Mouse (Mus musculus) forebrain, embryonic 10.5 days (tissue): ENCODE data around the gene Acad12. TPM values are rescaled to one million over a fixed set of nuclear protein-coding genes. Genes with fewer than 3 reads are reported as not detected.
"Not testable (repeated sequence)": the region's sequence is repeated elsewhere in the genome, so short reads cannot be mapped to it uniquely, and the experiment has no call there.

Experiments used
- DNase-seq: peaks from one replicate; pipeline ENCODE4 v3.0.0-alpha.2; 2017; ENCODE audit warnings: low spot score; ENCODE audit errors: extremely low spot score
- H3K27ac ChIP-seq: fragments of 300-500 bp; sonication (generic); 2 replicates; pipeline ENCODE4 v1.5.1; 2016; ENCODE audit warnings: mild to moderate bottlenecking
- H3K27me3 ChIP-seq: fragments of 300-500 bp; sonication (generic); 2 replicates; pipeline ENCODE4 v1.6.1; 2016; ENCODE audit warnings: mild to moderate bottlenecking; ENCODE audit not compliant: poor library complexity, severe bottlenecking
- H3K36me3 ChIP-seq: fragments of 300-500 bp; sonication (generic); replicated peaks from 2 replicates; pipeline ENCODE4 v1.6.1; 2016; ENCODE audit warnings: mild to moderate bottlenecking, moderate library complexity
- H3K4me1 ChIP-seq: fragments of 300-500 bp; sonication (generic); 2 replicates; pipeline ENCODE4 v1.6.1; 2016
- H3K4me3 ChIP-seq: fragments of 300-500 bp; sonication (generic); 2 replicates; pipeline ENCODE4 v1.5.1; 2016; ENCODE audit warnings: mild to moderate bottlenecking, moderate library complexity
- H3K9me3 ChIP-seq: fragments of 300-500 bp; sonication (generic); 2 replicates; pipeline ENCODE4 v1.6.1; 2016; ENCODE audit warnings: mild to moderate bottlenecking, moderate library complexity
- WGBS: fragments of 180-500 bp; shearing (Covaris S2); methylation state at CpG from one replicate; pipeline ENCODE4 v1.1.7; 2016; 5-methylcytosine and 5-hydroxymethylcytosine counted together
- polyA plus RNA-seq: library from polyadenylated mRNA; unstranded; fragments of >200 nt; fragmentation: Nextera tagmentation; extraction: Ambion mirVana; gene quantifications from 2 replicates; pipeline ENCODE4 v1.2.1, GENCODE M21; 2016

Gene Acad12
- polyA plus RNA-seq, 1 experiment from 2014 or later, result 3.0 TPM

DNA sequence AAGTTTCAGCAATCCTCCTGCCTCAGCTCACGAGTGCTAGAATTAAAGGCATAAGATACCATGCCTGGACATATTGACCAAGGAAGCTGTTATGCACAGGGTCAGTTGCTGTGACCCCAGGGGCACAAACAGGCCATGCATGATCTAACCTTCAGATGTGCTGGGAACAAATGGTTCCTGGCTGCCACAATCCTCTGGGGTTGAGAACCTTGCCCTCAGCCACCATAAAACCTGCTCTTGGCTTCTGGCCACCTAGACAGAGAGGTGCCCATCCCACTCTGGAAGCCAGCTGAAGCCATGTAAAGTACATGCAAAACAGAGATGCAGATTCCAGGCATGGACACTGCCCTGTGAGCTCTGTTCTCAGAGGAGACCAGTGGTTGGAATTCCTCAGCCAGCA, 14.9 kb downstream of the Acad12 start:
- WGBS, result 84% methylated on average over 1 of the region's 1 CpGs
- not testable (repeated sequence) for H3K9me3 ChIP-seq, H3K27ac ChIP-seq, H3K4me3 ChIP-seq, H3K27me3 ChIP-seq, H3K36me3 ChIP-seq, DNase-seq, H3K4me1 ChIP-seq

GRCm38 (mm10) chr5:121601547-121602299, 17.0 kb downstream of the Acad12 start:
- H3K27ac ChIP-seq, result no peak overlapping the region
- peak; percentile 81 for DNase-seq
- H3K27me3 ChIP-seq, result 0 out of 2 replicates have a peak, but pooled peaks cover 3% of the 10 kb centered on the region
- WGBS, result 36% methylated on average over 9 of the region's 9 CpGs
- H3K9me3 ChIP-seq, result no peaks in the 10 kb centered on the region
- no peak overlapping the region for H3K4me3 ChIP-seq
- H3K36me3 ChIP-seq, result no peaks in the 10 kb centered on the region
- H3K4me1 ChIP-seq, result peaks cover 13% of the 10 kb centered on the region

- peaks cover 17% of the 10 kb centered on the region for H3K4me1 ChIP-seq
- H3K27ac ChIP-seq, result no peak overlapping the region
- H3K27me3 ChIP-seq, result 0 out of 2 replicates have a peak, but pooled peaks cover 3% of the 10 kb centered on the region
- no peak for DNase-seq
- no peak overlapping the region for H3K4me3 ChIP-seq
- H3K9me3 ChIP-seq, result no peaks in the 10 kb centered on the region
- WGBS, result 59% methylated on average over 13 of the region's 13 CpGs
- H3K36me3 ChIP-seq, result no peaks in the 10 kb centered on the region
These were observed 19.7 kb downstream of the Acad12 start for GRCm38 (mm10) chr5:121598871-121599610.

- 83% methylated on average over 7 of the region's 7 CpGs for WGBS
- Histone ChIP-seq H3K36me3 (no peaks in the 10 kb centered on the region), H3K4me3 (no peak overlapping the region), H3K27me3 (0 out of 2 replicates have a peak, but pooled peaks cover 3% of the 10 kb centered on the region), H3K27ac (no peak overlapping the region), H3K9me3 (no peaks in the 10 kb centered on the region), H3K4me1 (peaks cover 27% of the 10 kb centered on the region)
- no peak for DNase-seq
These were observed 20.7 kb downstream of the Acad12 start for GRCm38 (mm10) chr5:121597991-121598537.

GRCm38 (mm10) chr5:121597332-121597731, 21.4 kb downstream of the Acad12 start:
- no peak overlapping the region for H3K4me3 ChIP-seq
- DNase-seq, result no peak
- no peaks in the 10 kb centered on the region for H3K9me3 ChIP-seq
- H3K27me3 ChIP-seq, result peaks cover 9% of the 10 kb centered on the region
- WGBS, result 82% methylated on average over 4 of the region's 4 CpGs
- H3K36me3 ChIP-seq, result no peaks in the 10 kb centered on the region
- no peak overlapping the region for H3K27ac ChIP-seq
- H3K4me1 ChIP-seq, result peaks cover 34% of the 10 kb centered on the region

DNA sequence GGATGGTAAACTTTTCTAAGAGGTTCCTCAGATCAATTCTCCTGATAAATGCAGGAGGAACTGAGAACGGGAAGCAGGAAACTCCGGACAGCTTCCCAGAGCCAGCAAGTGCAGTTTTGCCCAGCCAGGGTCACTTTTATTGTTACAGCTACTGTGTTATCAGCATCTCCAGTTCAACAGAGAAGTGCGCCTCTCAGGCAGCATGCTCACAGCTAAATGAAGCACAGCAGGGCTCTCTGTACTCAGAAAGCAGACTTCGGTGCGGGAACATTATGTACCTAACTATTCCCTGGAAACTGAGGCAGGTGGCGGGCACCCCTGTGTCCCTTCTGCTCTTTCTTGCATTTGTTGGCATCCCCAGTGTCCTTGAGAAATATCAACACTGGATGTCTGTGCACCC, 22.5 kb downstream of the Acad12 start:
- Histone ChIP-seq H3K9me3 (no peaks in the 10 kb centered on the region), H3K4me1 (peaks cover 32% of the 10 kb centered on the region), H3K36me3 (no peaks in the 10 kb centered on the region), H3K27ac (no peak overlapping the region), H3K4me3 (no peak overlapping the region), H3K27me3 (peaks cover 7% of the 10 kb centered on the region)
- WGBS, result 85% methylated on average over 6 of the region's 6 CpGs
- DNase-seq, result no peak

DNA sequence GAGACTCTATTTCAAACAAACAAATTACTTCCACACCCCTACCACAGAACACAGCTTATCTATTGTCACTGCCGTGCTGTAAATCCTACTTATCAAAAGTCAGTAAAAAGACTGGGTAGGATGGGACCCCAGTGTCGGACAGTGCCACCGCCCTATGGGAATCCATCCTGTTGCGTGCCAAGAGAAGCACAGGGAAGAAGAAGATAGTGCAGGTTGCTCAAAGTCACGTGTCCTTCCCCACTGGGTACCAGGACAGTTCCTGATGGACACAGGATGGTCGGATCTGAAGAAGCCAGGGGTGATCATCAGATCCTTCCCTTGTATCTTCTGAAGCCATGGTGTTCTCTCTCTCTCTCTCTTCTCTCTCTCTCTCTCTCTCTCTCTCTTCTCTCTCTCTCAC, 23.0 kb downstream of the Acad12 start:
- Histone ChIP-seq H3K4me3 (no peak overlapping the region), H3K4me1 (peaks cover 33% of the 10 kb centered on the region), H3K27me3 (peaks cover 7% of the 10 kb centered on the region), H3K27ac (no peak overlapping the region), H3K9me3 (no peaks in the 10 kb centered on the region), H3K36me3 (no peaks in the 10 kb centered on the region)
- 87% methylated on average over 6 of the region's 6 CpGs for WGBS
- DNase-seq, result no peak

- Histone ChIP-seq H3K27ac (no peak overlapping the region), H3K4me1 (peaks cover 33% of the 10 kb centered on the region), H3K36me3 (no peaks in the 10 kb centered on the region), H3K4me3 (peak overlapping the region; percentile 86; the same call in 1 of the 2 replicates), H3K27me3 (peaks cover 7% of the 10 kb centered on the region), H3K9me3 (no peaks in the 10 kb centered on the region)
- no peak for DNase-seq
- WGBS, result 89% methylated on average over 6 of the region's 6 CpGs
These were observed 23.9 kb downstream of the Acad12 start for GRCm38 (mm10) chr5:121594714-121595313.

DNA sequence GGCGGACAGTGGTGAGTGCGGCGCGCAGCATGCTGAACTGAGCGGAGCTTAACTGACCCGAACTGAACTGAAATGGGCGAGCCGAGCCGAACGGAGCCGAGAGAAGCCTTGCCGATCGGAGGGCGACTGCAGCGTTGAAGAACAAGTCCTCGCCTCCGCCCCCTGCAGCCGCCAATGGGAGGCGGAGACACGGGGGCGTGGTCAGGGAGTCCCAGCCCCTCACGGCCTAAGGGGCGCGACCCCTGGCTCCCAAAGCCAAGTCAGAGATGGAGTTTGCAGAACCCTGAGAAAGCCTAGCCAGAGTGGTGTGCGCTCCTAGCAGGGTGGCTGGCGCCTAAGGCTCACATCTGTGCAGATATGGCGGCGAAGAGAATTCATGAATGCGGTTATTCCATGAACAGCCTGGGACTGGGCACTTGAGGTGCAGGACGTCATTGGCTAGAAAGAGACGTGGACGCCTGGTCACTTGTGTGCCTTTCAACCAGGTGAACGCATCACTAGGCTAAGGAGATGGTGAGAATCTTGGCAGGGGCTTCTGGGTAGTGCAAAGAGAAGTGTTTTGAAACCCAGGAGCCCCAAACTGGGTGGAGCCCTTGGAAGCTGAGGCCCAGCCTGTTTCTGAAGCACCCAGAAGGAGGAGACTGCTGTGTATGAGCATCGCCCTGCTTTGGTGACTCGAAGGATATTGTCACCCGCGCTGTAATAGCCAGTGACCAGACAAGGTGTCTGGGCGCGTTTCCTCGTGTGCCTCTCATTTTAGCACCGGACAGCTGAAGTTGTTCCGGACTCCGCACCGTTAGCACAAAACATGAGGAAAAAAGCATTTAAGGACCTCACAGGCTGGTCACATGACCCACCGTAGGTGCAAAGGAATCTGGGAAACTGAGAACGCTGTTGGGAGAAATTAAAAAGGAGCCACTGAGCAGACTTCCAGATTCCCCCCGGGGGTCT, 25.0 kb downstream of the Acad12 start, which contains the start of gene Aldh2:
Aldh2 (minus strand) TSS at position 374 of the 951 bp plus-strand sequence.
- H3K4me3 ChIP-seq, result peak within 1 kb of the TSS; percentile 86
- H3K27me3 ChIP-seq, result peaks cover 7% of the 10 kb centered on the region
- H3K4me1 ChIP-seq, result peaks cover 29% of the 10 kb centered on the region
- H3K9me3 ChIP-seq, result no peaks in the 10 kb centered on the region
- H3K27ac ChIP-seq, result peak within 1 kb of the TSS; percentile 84
- DNase-seq, result peak; percentile 82
- 4% methylated on average over 47 of the region's 47 CpGs for WGBS
- H3K36me3 ChIP-seq, result no peaks in the 10 kb centered on the region

DNA sequence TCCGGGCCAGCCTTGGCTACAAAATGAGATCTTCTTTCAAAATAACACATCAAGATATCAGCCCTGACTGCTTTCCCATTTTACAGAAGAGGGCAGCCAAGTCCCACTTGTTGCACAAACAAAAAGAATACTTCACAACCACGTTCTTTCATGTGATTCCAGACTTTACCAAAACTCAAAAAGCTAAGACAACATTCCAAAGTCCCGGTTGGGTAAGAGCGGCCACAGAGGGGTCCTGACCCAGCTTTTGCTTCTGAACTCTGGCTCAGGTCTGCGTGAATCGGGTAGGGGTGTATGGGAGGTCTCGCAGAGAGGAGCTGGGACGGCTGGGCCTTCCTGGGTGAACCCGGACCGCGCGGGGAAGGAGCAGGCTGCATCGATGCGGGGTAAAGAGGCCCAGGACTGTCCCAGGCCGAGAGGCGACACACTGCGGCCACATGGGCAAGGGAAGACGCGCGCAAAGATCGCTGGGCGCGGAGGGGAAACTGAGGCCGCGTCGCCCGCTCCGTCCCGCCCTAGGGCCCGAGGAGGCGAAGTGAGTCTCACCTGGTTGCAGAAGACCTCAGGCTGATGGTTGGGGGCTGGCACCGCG, 25.8 kb downstream of the Acad12 start:
- Histone ChIP-seq H3K4me3 (peak overlapping the region; percentile 86), H3K27ac (peak overlapping the region; percentile 84), H3K36me3 (no peaks in the 10 kb centered on the region), H3K27me3 (peaks cover 7% of the 10 kb centered on the region), H3K9me3 (no peaks in the 10 kb centered on the region), H3K4me1 (peaks cover 26% of the 10 kb centered on the region)
- WGBS, result 4% methylated on average over 33 of the region's 33 CpGs
- DNase-seq, result no peak

DNA sequence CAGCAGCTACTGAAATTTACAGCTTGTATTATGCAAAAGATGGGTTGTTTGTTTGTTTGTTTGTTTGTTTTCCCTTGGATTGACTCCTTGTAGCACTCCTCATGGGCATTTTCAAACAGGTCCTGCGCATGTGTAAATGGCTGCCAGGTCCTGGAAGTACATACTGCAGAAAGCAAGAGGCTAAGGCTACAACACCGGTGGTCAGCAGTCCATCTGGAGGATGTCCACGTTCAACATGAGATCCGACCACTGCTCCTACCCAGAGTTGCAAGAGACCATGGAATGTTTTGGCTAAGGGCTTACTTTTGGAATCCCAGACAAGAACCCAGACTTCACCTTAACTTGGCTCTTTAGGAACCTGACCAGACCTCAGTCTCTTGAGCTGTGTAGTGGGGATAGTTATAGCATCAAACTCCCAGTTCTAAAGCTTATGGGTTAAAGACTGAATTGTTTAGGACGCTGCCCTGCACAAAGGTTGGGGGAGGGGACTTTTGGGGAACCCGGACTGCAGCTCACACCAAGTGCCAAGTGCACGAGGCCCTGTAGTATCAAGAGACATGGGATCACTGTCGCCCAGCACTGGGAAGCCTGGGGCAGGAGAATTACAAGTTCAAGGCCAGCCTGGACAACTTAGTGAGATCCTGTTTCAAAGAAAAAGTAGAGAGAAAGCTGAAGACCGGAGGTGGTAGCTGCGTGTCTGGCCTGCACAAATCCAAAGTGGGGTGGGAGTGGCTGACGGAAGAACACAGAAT, 26.5 kb downstream of the Acad12 start:
- Histone ChIP-seq H3K4me1 (peaks cover 26% of the 10 kb centered on the region), H3K4me3 (peak overlapping the region; percentile 86), H3K27ac (no peak overlapping the region), H3K27me3 (peaks cover 7% of the 10 kb centered on the region), H3K36me3 (0 out of 2 replicates have a peak, but pooled peaks cover 4% of the 10 kb centered on the region), H3K9me3 (no peaks in the 10 kb centered on the region)
- DNase-seq, result no peak
- 69% methylated on average over 11 of the region's 11 CpGs for WGBS
